Mouse (Mus musculus) left cerebral cortex, postnatal 10 days (tissue): ENCODE measurements around the gene Grin3a. TPM values are rescaled to one million over a fixed set of nuclear protein-coding genes. Genes with fewer than 3 reads are reported as not detected.
"Not testable (repeated sequence)": the region's sequence is repeated elsewhere in the genome, so short reads cannot be mapped to it uniquely, and the experiment has no call there.

Experiments used
- DNase-seq, 2 experiments: peaks; one replicate each; pipeline ENCODE4 v3.0.0; 2021 to 2022; ENCODE audit warnings: low spot score in 2 of 2, mixed read lengths in 1 of 2; ENCODE audit errors: extremely low spot score in 1 of 2
- intact Hi-C: fragments of 180-260 bp; cut with DNase I; formaldehyde crosslinking; loops from one replicate; pipeline ENCODE4 v1.15.1; 2025
- total RNA-seq, 2 experiments: library from RNA; stranded (reverse); gene quantifications; 2 replicates each; pipeline ENCODE4 v1.2.3; 2021

Gene Grin3a
- total RNA-seq, 2 experiments from 2014 or later: 80.8 to 82.3 TPM

- intact Hi-C loops: loop anchor here (5.0 kb wide), 1 partner anchor 266 kb away; no protein-coding TSS in a partner anchor
- no peak for DNase-seq
Observed at GRCm38 (mm10) chr4:49691405-49692194, 153.9 kb downstream of the Grin3a start.

GRCm38 (mm10) chr4:49688594-49689288 is 156.8 kb downstream of the Grin3a start:
- peak in 1 of 2 experiments; percentile 40 for DNase-seq
- intact Hi-C loops: loop anchor here (2.0 to 10.0 kb wide), 2 partner anchors 156 to 986 kb away; partner anchors contain the start of gene Grin3a

- intact Hi-C loops: loop anchor here (10.0 kb wide), 1 partner anchor 993 kb away; no protein-coding TSS in a partner anchor
- no peak for DNase-seq
Observed at GRCm38 (mm10) chr4:49681812-49682211, 163.7 kb downstream of the Grin3a start, which contains the start of gene Ppp3r2. TSS of gene Ppp3r2 (minus strand) at chr4:49682024.

- intact Hi-C loops: loop anchor here (10.0 kb wide), 1 partner anchor 994 kb away; no protein-coding TSS in a partner anchor
- no peak for DNase-seq
Observed at GRCm38 (mm10) chr4:49680171-49680875, 165.2 kb downstream of the Grin3a start.

GRCm38 (mm10) chr4:49676790-49677189 is 168.8 kb downstream of the Grin3a start:
- no peak for DNase-seq
- intact Hi-C loops: no loop called here

GRCm38 (mm10) chr4:49676071-49676470 is 169.5 kb downstream of the Grin3a start:
- no peak for DNase-seq
- intact Hi-C loops: no loop called here

GRCm38 (mm10) chr4:49664850-49665249 is 180.7 kb downstream of the Grin3a start:
- intact Hi-C loops: no loop called here
- no peak for DNase-seq

GRCm38 (mm10) chr4:49662231-49662630 is 183.3 kb downstream of the Grin3a start:
- intact Hi-C loops: no loop called here

GRCm38 (mm10) chr4:49661664-49662063 is 183.9 kb downstream of the Grin3a start:
- intact Hi-C loops: no loop called here
- DNase-seq: no peak

More at GRCm38 (mm10) chr4:49662231-49662630, 183.3 kb downstream of the Grin3a start:
- no peak for DNase-seq

- intact Hi-C loops: loop anchor here (10.0 kb wide), 1 partner anchor 1205 kb away; no protein-coding TSS in a partner anchor
- no peak for DNase-seq
Observed at GRCm38 (mm10) chr4:49659421-49659820, 186.1 kb downstream of the Grin3a start.

- DNase-seq: no peak
Observed at GRCm38 (mm10) chr4:49639913-49640312, 205.6 kb downstream of the Grin3a start.

GRCm38 (mm10) chr4:49637821-49638220 is 207.7 kb downstream of the Grin3a start:
- no peak for DNase-seq
- intact Hi-C loops: no loop called here

More at GRCm38 (mm10) chr4:49639913-49640312, 205.6 kb downstream of the Grin3a start:
- intact Hi-C loops: no loop called here

- DNase-seq: no peak
- intact Hi-C loops: no loop called here
Observed at GRCm38 (mm10) chr4:49632139-49632481, 213.4 kb downstream of the Grin3a start.

- intact Hi-C loops: no loop called here
- DNase-seq: peak; percentile 97
Observed at GRCm38 (mm10) chr4:49631319-49632138, 214.0 kb downstream of the Grin3a start, which contains the start of gene Rnf20. TSS of gene Rnf20 (plus strand) at chr4:49632006.

- intact Hi-C loops: loop anchor here (5.0 kb wide), 1 partner anchor 107 kb away; the partner anchor contains the start of genes Mrpl50 and Zfp189
- no peak for DNase-seq
Observed at GRCm38 (mm10) chr4:49628941-49629340, 216.6 kb downstream of the Grin3a start.

GRCm38 (mm10) chr4:49626973-49627372 is 218.6 kb downstream of the Grin3a start:
- DNase-seq: peak; percentile 71 to 80
- intact Hi-C loops: loop anchor here (1.0 to 5.0 kb wide), 3 partner anchors 60 to 936 kb away; partner anchors contain the start of genes Mrpl50 and Zfp189

- not testable (repeated sequence) for DNase-seq
- intact Hi-C loops: loop anchor here (5.0 kb wide), 1 partner anchor 103 kb away; the partner anchor contains the start of genes Mrpl50 and Zfp189
Observed at GRCm38 (mm10) chr4:49624969-49625368, 220.6 kb downstream of the Grin3a start.

- intact Hi-C loops: no loop called here
- DNase-seq: no peak
Observed at GRCm38 (mm10) chr4:49623916-49624315, 221.6 kb downstream of the Grin3a start.
